Mouse (Mus musculus): ENCODE data around the gene Serpine3.
"Not testable (repeated sequence)": the region's sequence is repeated elsewhere in the genome, so short reads cannot be mapped to it uniquely, and the experiment has no call there.

The Serpine3 gene

DNA sequence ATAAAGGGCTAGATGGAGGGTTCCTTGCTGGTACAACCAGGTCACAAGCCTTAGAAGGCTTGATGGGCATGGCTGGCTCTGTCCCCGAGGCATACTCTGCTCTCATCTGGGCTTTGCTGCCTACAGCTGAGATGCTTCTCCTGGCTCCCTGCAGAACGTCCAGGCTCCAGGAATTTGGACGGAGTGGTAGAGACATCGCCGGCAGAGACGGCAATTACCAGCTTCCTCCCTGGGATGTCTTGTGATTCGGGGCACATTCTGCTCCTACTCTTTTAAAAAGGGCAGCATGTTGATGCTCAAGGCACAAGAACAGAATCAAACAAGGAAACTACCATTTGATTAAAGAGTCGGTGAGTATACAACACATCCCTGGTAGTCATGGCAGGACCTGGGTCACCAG, at the start of gene Serpine3:
TSS of gene Serpine3 (plus strand) at position 301 of the 400 bp plus-strand sequence.
- DNase-seq (ENCODE audit: extremely low spot score, low read depth, low spot score) = no peak

GRCm38 (mm10) chr14:62622393-62622792, 41.1 kb upstream of the Serpine3 start:
- DNase-seq (ENCODE audit: extremely low spot score, low read depth, low spot score) = no peak

DNA sequence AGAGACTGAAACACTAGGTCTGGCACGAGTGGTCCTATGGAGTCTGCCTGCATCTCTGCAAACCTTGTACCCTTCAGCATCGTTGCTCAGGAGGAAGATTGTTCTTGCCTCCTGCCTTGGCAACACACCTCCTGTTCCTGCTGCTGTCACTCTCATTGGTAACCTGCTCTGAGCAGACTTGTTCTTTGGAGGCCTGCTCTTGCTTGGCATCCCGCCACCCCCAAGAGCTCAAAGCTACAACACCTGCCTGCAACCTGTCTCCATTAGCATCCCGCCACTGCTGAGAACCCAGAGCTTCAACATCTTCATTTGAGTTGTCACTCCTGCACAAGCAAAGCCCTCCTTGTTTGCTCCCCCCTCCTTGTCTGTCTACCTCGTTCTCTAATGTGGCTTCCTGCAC, 35.5 kb upstream of the Serpine3 start:
- no peak for DNase-seq (ENCODE audit: extremely low spot score, low read depth, low spot score)

DNA sequence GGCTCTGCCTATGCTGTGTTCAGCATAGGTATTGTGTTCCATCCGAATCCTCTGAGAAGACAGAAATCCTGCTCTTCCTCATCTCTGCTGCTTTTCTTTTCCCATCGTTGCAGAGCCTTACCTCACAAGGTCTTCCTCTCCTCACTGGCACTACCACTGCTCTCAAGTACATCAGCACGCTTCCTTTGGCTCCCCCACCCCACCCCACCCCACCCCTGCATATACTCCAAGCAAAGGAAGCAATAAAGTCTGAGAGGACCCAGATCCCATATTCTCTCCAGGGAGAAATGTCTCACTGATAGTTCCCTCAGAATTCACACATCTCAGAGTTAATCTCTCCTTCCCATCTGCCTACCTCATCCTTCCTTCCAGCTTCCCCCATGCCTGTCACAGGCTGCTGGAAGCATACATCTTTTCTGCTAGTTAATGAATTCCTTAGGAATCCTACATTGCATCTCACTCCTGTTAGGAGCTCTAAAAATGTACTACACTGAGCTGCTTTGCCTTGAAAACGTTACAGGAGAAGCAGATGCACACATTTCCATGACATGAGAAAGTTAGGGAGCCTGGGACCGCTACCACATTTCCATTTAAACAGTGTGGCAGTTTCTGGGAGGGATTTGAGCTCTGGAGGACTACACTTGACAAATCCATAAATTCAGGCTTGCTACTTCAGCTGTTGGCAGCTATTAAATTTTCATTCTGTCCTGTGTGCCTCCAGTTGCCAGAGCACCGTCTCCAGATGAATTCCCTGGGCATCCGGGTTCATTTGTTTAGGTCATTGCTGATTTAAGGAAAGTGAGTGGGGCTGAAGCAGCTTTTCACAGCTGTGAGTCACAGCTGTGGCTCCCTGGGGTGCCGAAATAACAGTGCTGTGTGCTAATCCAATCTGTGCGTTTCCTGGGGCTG, 25.8 kb upstream of the Serpine3 start:
- DNase-seq (ENCODE audit: extremely low spot score, low read depth, low spot score) = no peak

DNA sequence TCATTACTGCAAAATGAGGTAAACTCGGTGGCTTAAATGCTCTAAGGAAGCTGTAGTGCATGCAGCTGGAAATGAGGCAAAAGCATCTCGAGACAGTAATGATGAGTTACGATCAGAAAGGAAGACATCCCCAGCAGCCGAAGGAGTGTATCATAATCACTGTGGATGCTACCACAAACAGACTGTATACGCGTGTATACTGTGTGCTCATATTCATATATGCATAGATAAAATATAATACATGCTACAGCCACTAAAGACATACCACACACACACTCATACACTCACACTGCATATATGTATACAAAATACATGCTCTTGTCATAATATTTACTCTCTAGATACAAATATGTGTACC, 25.1 kb upstream of the Serpine3 start:
- DNase-seq (ENCODE audit: extremely low spot score, low read depth, low spot score) = no peak

- DNase-seq (ENCODE audit: extremely low spot score, low read depth, low spot score) = no peak
These were observed 24.4 kb upstream of the Serpine3 start for GRCm38 (mm10) chr14:62639111-62639510.

DNA sequence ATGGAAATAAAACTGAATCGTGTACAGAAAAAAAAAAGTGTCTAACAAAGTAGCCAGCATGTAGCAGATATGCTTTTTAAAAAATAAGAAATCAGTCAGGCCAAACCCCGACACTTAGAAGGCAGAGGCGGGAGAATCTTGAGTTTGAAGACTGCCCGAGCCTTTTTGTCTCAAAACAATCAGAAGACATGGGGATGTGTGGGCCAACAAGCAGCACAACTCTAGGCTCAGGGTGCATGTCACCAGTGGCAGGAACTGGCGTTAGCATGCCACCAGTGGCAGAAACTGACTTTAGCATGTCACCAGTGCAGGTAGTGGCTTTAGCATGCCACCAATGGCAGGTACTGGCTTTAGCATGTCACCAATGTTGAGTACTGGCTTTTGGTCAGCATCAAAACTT, 23.9 kb upstream of the Serpine3 start:
- DNase-seq (ENCODE audit: extremely low spot score, low read depth, low spot score) = no peak

GRCm38 (mm10) chr14:62640396-62640795, 23.1 kb upstream of the Serpine3 start:
- no peak for DNase-seq (ENCODE audit: extremely low spot score, low read depth, low spot score)

DNA sequence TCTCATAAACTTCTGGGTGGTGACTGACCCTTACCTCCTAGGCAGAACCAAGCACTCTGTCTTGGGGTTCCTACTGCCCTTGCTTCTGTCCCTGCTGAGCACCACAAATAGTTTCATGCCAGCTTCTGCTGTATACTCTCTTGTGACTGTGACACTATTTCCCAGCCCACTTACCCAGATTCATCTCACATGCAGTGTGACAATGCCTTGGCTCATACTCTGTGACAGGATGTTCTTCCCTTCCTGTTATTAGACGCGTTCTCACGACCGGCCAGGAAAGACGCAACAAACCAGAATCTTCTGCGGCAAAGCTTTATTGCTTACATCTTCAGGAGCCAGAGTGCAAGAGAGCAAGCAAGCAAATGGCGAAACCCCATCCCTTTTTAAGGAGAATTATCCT, 21.1 kb upstream of the Serpine3 start:
- not testable (repeated sequence) for DNase-seq (ENCODE audit: extremely low spot score, low read depth, low spot score)

- DNase-seq (ENCODE audit: extremely low spot score, low read depth, low spot score) = no peak
These were observed 15.1 kb upstream of the Serpine3 start for GRCm38 (mm10) chr14:62648405-62648804.

- DNase-seq (ENCODE audit: extremely low spot score, low read depth, low spot score) = no peak
These were observed 13.1 kb upstream of the Serpine3 start for GRCm38 (mm10) chr14:62650376-62650775.

DNA sequence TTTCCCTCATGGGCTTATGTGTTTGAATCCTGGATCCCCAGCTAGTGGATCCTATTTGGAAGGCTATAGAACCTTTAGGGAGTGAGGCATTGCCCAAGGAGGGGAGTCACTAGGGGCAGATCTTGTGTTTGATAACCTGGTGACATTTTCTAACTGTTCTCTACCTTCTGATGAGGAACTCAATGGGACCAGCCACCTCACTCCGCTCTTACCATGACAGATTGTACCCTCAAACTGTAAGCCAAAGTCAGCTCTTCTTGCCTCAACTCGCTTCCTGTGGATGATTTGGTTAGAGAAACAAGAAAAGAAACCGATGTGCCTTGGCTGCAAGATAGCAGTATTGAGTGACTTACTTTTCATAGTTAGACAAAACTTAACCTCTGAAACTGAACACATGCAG, 11.7 kb upstream of the Serpine3 start:
- no peak for DNase-seq (ENCODE audit: extremely low spot score, low read depth, low spot score)

- no peak for DNase-seq (ENCODE audit: extremely low spot score, low read depth, low spot score)
These were observed 7.5 kb upstream of the Serpine3 start for GRCm38 (mm10) chr14:62655996-62656395.

- DNase-seq (ENCODE audit: extremely low spot score, low read depth, low spot score) = no peak
These were observed 6.0 kb upstream of the Serpine3 start for GRCm38 (mm10) chr14:62657469-62657868.

- no peak for DNase-seq (ENCODE audit: extremely low spot score, low read depth, low spot score)
These were observed 1.1 kb upstream of the Serpine3 start for GRCm38 (mm10) chr14:62662381-62662780.

- no peak for DNase-seq (ENCODE audit: extremely low spot score, low read depth, low spot score)
These were observed 1.7 kb downstream of the Serpine3 start for GRCm38 (mm10) chr14:62664976-62665673.

DNA sequence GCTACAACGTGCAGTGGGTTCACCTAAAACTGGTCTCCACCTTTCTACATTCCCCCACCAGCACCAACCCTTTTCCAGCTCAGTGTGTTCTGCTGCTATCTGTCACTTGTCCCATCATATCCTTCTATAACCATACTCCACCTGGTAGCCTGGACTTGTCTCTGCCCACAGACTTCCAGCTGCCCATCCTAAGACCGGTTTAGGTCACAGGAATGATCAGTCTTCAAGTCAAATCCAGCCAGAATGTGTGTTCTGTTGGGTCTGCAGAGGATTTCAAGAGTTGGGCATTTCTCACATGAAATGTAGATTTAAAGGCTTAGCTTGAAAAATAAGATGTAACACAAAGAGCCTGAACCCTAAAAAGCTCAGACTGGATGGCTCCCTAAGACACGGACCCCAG, 10.2 kb downstream of the Serpine3 start:
- no peak for DNase-seq (ENCODE audit: extremely low spot score, low read depth, low spot score)

DNA sequence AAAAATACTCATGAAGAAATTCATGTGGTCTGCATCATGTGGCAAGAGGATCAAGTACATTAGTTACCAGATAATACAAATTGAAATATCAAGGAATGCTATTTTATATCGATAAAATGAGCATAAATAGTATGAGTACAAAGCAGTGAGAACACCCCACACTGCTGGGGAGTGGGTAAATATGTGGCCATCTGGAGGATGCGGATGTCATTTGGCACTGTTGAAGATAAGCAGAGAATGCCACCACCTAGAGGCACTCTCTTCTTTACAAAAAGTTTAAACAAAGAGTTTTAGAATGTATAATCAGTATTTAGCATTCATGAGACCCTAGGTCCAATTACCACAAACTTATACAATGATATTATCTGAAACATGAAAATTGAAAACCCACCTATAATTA, 54.7 kb downstream of the Serpine3 start:
- no peak for DNase-seq (ENCODE audit: extremely low spot score, low read depth, low spot score)

- no peak for DNase-seq (ENCODE audit: extremely low spot score, low read depth, low spot score)
These were observed 58.2 kb downstream of the Serpine3 start for GRCm38 (mm10) chr14:62721625-62722024.

DNA sequence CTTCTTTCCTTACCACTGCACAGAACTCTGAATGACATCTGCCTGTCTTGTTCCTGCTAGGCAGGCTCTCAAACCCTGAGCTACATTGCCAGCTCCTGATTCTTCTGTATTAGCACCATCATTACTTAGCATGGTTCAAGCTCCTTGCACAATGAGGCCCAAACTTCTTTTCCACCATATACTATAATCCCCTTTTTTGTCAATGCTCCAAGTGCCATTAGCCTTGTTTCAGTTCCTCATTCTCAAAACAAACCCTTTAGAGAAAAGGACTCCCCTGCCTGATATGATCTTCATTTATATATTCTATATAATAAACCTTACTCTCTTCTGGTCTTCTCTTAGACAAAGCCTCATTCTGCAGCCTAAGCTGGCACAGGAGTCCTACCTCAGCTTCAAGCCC, 61.1 kb downstream of the Serpine3 start:
- DNase-seq (ENCODE audit: extremely low spot score, low read depth, low spot score) = no peak

GRCm38 (mm10) chr14:62731902-62732301, 68.4 kb downstream of the Serpine3 start:
- no peak for DNase-seq (ENCODE audit: extremely low spot score, low read depth, low spot score)

- DNase-seq (ENCODE audit: extremely low spot score, low read depth, low spot score) = no peak
These were observed 70.2 kb downstream of the Serpine3 start for GRCm38 (mm10) chr14:62733666-62734065.

All from hindlimb bud, embryonic 11.5 days (tissue).